Mouse (Mus musculus) spleen, postnatal 4 days (tissue): Measurements from ENCODE around the gene Rnf220.
A peak's percentile ranks its signal among the peaks of the same experiment; 100 is the strongest.

Experiments used
- DNase-seq, 2 experiments: peaks; one replicate each; pipeline ENCODE4 v3.0.0; 2022; ENCODE audit warnings: low spot score in 2 of 2

The Rnf220 gene

GRCm38 (mm10) chr4:117380558-117380935 is 116.3 kb downstream of the Rnf220 start:
- DNase-seq = no peak

- no peak for DNase-seq
Measured at GRCm38 (mm10) chr4:117379803-117380557, 116.9 kb downstream of the Rnf220 start.

GRCm38 (mm10) chr4:117374078-117374540 is 122.7 kb downstream of the Rnf220 start:
- no peak for DNase-seq

- no peak for DNase-seq
Measured at GRCm38 (mm10) chr4:117373324-117374077, 123.4 kb downstream of the Rnf220 start.

DNA sequence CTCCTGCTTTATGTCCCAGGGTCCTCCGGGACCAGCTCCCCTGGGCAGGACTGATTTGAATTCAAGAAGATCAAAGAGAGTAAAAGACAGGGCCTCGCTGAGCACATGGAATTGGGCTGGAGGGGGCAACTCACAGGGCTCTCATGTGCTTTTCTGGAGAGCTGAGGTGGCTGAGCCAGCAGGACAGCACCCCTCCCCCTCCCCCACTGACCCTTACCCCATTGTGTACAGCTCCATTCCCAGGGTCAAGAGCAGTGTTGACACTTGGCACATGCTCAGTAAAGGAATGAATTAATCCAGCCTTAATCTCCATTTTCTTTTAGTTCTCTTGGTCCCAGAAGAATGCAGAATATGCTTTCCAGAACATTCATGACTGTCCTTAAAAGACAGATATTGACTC is 125.0 kb downstream of the Rnf220 start:
- DNase-seq = no peak

DNA sequence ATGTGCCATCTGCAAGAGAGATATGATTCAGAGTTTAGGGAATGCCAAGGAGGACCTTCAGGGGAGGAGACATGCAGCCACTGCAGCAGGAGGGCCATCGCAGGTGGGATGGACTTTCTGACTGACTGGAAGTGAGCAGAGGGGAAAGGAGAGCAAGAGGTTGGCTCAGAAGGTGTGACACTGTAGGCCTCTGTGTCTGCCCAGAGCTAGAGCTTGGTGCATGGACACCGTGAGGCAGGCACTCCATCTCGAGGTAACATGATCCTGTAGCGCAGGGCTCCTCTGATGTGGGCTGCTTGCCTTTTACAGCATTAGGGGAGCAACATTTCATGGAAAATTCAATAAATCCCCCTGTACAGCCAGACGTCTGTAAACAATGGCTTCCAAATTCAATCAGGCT is 126.5 kb downstream of the Rnf220 start:
- DNase-seq = no peak

DNA sequence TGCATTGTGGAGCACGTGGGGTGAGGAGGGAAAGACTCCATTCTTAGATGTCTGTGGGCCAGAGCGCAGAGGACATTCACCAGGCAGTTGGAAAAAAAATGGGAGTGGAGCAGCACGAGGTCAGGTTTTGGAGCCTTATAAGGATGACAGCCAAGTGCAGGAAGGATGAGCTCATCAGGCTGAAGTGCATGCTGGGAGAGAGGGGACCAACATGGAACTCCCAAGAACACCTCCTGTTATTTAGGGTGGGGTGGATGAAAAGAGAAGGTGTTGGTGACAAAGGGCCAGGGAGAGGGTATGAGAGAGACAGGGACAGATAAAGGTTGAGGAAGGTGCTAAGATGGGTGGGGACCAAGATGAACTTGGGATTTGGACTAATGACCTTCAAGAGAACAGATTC is 127.3 kb downstream of the Rnf220 start:
- no peak for DNase-seq

GRCm38 (mm10) chr4:117367365-117367764 is 129.5 kb downstream of the Rnf220 start:
- DNase-seq = no peak

- DNase-seq = no peak
Measured at GRCm38 (mm10) chr4:117362085-117362484, 134.8 kb downstream of the Rnf220 start.

DNA sequence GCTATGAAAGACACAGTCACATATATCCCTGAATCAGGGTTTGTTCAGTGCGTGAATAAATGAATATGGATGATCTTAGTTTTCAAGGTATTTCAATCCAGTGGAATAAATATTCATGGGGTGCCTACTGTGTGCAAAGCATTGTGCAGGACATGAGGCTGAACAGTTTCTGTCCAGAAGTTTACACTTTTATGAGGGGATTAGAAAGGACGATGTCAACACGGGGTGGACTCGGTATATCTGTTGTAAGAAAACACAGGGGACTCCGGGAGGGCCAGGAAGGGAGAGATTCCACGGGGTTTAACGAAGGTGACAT is 135.3 kb downstream of the Rnf220 start:
- no peak for DNase-seq

DNA sequence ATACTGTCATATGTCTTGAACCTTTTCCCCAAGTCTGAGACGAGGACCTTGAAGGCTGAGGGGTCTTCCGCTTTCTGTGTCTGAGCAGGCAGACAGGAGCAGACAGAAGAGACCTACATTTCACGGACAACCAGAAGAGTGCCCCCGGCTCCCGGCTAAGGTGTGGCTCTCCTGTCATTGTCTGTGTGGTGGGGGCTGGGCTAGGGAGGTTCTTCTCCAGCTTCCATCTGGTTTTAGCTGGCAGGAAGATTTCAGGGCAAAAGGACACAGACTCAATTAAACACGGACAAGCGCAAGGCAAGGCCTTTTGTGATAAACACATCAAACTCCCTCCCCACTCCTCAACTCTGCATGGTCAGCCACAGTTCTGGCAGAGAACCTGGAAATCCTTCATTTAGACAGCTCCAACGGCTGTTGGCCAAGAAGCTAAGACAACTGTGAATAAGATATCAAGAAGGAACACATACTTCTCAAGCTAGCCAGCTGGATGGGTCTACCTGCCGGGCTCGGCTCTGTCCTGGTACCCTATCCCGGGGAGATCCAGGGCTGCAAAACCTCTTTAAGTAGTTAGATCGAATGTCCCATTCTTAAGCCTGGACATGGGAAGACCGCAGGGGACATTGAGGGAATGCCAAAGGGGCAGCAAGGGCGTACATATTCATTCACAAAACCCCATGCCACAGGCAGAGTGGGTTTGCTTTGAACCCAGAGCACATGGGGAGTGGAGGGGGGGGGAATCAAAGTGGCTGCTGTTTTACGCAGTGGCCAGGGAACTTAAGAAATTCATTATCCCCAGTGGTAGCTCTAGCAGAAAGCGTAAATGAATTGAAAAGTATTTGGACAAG is 135.9 kb downstream of the Rnf220 start:
- DNase-seq = no peak

DNA sequence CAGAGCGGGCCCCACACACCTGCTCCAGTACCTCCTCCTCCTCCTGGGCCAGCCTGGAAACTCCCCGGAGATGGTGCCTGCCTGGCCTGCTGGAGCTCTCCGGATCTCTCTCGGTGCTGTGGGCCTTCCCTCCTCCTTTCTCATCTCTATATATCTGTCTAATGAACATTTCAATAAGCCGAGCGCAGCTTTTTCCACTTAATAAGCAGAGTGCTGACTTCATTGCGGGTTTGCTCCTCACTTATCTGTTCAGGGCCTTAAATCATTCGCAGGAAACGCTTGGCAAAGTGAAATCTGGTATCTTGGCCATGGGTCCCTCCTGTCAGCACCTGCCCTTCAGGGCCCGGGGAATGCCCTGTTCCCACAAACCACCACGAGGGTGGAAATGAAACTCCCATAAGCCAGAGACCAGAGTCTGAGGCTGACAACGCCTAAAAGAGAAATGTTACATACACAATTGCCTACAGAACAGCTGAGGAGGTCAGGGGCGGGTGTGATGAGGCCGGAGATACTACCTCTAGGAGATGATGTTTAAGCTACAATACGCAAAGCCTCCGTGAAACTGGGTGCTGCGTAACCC is 137.0 kb downstream of the Rnf220 start:
- no peak for DNase-seq

DNA sequence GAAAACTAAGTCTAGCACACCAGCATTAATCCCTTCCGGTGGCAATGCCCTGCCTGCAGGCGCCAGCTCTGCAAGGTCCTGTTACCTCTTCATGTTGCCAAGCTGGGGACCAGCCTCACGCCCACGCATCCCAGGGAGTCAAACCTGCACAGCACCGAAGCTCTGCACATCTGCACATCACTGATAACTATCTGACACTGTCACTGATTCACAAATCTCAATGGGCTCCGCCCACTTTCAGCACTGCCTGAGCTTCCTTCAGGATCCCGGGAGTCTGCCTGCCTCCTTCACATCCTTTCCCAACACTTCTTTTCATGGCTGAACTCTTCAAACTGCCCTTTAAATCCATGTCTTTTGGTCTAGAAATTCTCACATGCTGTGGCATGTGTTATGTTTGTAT is 138.9 kb downstream of the Rnf220 start:
- no peak for DNase-seq

GRCm38 (mm10) chr4:117357104-117357503 is 139.7 kb downstream of the Rnf220 start:
- no peak for DNase-seq

- DNase-seq = no peak
Measured at GRCm38 (mm10) chr4:117356223-117356622, 140.6 kb downstream of the Rnf220 start.

DNA sequence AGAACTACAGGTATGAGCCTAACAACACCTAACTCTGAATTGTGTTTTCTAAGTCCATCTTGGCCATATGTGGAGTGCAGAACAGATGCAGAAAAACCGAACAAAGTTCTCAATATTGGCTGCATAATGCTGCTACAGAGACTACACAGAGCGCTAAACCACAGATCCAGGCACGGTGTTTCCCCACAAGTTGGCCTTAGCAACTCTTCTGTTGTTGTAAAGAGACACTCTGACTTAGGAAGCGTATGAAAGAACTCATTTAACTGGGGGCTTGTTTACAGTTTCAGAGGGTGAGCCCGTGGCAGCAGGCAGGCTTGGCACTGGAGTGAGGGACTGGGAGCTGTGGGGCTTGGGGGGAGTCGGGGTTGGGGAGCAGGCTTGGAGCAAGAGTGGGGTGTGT is 142.2 kb downstream of the Rnf220 start:
- DNase-seq = no peak

DNA sequence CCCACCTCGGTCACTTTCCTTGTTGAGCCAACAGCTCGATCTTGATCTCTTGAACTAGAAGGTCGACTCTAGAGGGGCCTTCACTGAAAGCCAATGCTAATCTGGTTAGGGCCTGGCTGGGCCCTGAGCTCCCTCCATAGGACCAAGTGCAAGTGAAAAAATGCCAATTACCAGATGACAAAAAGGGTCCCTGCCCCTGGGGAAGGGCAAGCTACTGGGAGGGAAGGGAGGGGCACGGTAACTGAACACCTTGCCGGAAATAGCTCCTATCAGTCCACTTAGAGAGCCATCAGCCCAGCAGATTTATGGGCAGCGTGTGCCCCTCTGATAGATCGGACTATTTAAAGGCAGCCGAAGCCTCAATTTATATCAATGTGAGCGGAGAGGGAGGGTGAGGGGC is 143.9 kb downstream of the Rnf220 start:
- DNase-seq = no peak

DNA sequence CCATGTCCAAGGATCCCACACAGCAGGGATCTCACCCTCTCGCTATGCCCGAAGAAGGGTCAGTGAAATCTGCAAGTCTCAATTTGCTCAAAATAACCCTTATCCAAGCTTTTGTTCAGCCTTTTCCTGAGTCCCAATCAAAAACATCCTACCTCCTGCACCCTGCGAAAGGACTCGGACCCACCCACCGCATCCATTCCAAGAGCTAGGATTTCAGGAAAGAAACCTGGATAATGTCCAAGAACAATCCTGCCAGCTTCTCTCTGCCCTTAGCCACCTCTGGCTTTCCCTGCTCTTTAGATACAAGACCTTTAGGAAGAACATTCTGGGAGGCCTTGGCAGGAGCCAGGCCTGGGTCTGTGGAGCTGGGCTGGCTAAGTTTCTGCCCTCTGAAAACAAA is 144.8 kb downstream of the Rnf220 start:
- no peak for DNase-seq

DNA sequence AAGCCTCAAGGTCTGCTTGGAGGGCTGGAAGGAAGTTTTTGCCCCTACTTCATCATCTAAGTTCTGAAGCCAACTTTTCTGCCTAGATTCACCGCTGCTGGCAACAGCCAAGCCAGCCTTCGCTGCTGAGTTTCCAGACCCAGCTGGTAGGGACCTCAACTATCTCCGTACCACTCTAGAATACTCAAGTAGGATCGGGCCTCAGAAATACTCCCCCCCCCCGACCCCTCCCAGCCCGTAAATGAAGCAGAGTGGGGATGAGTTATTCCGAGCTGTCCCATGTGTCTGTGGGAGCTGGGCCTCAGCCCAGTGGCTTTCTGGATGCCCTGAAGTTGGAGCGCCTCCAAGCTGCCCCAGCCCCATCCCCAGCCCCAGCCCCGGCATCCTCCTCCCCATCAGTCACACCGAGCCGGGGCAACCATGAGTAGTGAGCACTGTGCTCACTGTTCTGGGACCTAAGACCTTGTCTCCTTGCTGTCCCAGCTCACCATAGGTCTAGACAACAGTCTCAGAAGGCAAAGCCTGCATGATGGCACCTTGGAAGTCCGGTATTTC is 146.6 kb downstream of the Rnf220 start:
- no peak for DNase-seq

DNA sequence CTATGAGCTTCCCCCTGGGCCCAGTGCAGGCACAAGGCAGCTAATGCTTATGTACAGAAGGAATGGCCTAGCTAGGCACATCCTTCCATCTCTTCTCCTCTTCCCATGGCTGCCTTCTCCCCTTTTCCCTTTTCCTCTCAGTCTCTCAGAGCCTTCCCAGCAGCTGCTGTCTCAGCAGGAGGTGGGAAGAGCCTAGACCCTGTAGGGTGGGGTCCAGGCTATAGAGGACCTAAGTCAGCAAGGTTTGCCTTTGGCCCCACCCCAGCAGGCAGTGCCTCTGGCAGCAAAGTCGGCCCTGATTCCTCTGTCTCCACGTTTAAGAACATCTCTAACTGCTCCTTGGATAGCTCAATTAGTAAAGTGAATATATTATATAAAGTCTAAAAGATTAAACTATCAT is 147.5 kb downstream of the Rnf220 start:
- DNase-seq = no peak

DNA sequence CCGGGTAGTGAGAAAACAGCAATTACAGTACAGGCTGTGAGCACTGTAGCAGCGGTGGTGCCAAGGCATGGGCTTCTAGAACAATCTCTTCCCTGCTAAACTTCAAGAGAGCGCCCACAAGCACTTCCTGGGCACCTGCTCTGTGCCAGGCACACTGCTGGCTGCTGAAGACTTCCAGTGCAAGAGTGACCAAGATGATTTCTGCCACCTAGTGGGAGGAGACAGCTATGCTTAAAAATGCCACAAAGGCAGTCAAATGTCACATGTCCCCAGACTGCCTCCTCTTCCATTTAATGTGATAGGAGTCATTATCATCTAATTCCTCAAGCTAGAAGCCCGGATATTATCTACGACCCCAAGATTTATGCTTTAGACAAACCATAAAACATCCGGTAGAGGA is 150.8 kb downstream of the Rnf220 start:
- peak in 1 of 2 experiments; percentile 21 for DNase-seq

- no peak for DNase-seq
Measured at GRCm38 (mm10) chr4:117343385-117343784, 153.5 kb downstream of the Rnf220 start.
